Mouse (Mus musculus): ENCODE data around the gene Mybph.

DNA sequence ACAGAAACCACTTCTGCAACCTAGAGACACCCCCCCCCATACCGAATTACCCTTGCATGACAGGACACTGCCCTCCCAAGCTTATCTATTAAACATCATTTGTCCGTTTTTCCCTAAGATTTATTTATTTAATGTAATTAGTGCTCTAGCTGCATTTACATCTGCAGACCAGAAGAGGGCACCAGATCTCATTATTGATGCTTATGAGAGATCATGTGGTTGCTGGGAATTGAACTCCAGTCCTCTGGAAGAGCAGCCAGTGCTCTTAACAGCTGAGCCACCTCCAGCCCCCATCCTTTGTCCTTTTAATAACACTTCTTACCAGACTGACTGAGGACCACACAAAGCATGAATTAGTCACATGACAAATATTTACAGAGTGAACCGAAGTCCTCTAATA lies 38.6 kb upstream of the Mybph start:
- TF ChIP-seq CTCF (IDR thresholded peaks at IDR 0.05; ENCODE audit: insufficient read depth, low read length), result no peak
- no peak for TF ChIP-seq POLR2A (IDR thresholded peaks at IDR 0.05; ENCODE audit: borderline replicate concordance, extremely low read depth, low read depth, low read length)
